In genomic region chr5:148897069-148897702, GRCm38 (mm10) we compare ENCODE assay signal across 8 mouse cellular contexts. TPM values are rescaled to one million over a fixed set of nuclear protein-coding genes. Genes with fewer than 3 reads are reported as not detected.
DNase-seq lines count a peak whose midpoint lies in the region; ATAC-seq and TF ChIP-seq lines count a peak whose summit lies in the region.

No protein-coding gene starts in this region.

- H3K36me3 ChIP-seq in forebrain, embryonic 13.5 days (ENCODE audit: poor library complexity, severe bottlenecking): peaks cover 35% of the 10 kb centered on the region
- H3K36me3 ChIP-seq in forebrain, embryonic 12.5 days (replicated peaks): peaks cover 28% of the 10 kb centered on the region
- peaks cover 77% of the 10 kb centered on the region for H3K36me3 ChIP-seq in erythroblast, embryonic 14.5 days (ENCODE audit: control insufficient read depth)
- peaks cover 23% of the 10 kb centered on the region for H3K36me3 ChIP-seq in hindbrain, embryonic 13.5 days
- peaks cover 17% of the 10 kb centered on the region for H3K36me3 ChIP-seq in liver, embryonic 14.5 days (replicated peaks; ENCODE audit: control insufficient read depth, insufficient read depth, low read depth)

- H3K4me1 ChIP-seq in forebrain, embryonic 13.5 days: peaks cover 27% of the 10 kb centered on the region
- peaks cover 17% of the 10 kb centered on the region for H3K4me1 ChIP-seq in forebrain, embryonic 12.5 days
- H3K4me1 ChIP-seq in erythroblast, embryonic 14.5 days (ENCODE audit: control insufficient read depth): peaks cover 55% of the 10 kb centered on the region
- peaks cover 25% of the 10 kb centered on the region for H3K4me1 ChIP-seq in hindbrain, embryonic 13.5 days (replicated peaks)
- peaks cover 36 to 42% of the 10 kb centered on the region in 2 experiments for H3K4me1 ChIP-seq in liver, embryonic 14.5 days (replicated peaks; ENCODE audit: control insufficient read depth in 2 of 2, insufficient read depth in 2 of 2, low read length in 1 of 2)

- no peaks in the 10 kb centered on the region for H3K9me3 ChIP-seq in forebrain, embryonic 13.5 days (replicated peaks)
- no peaks in the 10 kb centered on the region for H3K9me3 ChIP-seq in forebrain, embryonic 12.5 days
- H3K9me3 ChIP-seq in erythroblast, embryonic 14.5 days (ENCODE audit: control insufficient read depth, low read length): no peaks in the 10 kb centered on the region
- H3K9me3 ChIP-seq in hindbrain, embryonic 13.5 days: no peaks in the 10 kb centered on the region
- H3K9me3 ChIP-seq in liver, embryonic 14.5 days (ENCODE audit: control insufficient read depth, low read length): no peaks in the 10 kb centered on the region

- WGBS in forebrain, embryonic 13.5 days: 82% methylated on average over 14 of the region's 14 CpGs
- WGBS in forebrain, embryonic 12.5 days: 81% methylated on average over 14 of the region's 14 CpGs
- 56% methylated on average over 14 of the region's 14 CpGs for WGBS in hindbrain, embryonic 13.5 days
- WGBS in liver, embryonic 14.5 days (ENCODE audit: insufficient replicate concordance): 8% methylated on average over 14 of the region's 14 CpGs

- DNase-seq in liver, embryonic 14.5 days (ENCODE audit: low read depth in 3 of 3, low spot score in 3 of 3): peak; percentile 81 to 89 (median 83)
- DNase-seq in right cerebral cortex, postnatal 25 days: peak; percentile 62
- DNase-seq in cerebellum, postnatal 36 days: no peak
- DNase-seq in testis, postnatal 14 days (ENCODE audit: low spot score): no peak

- H3K4me2 ChIP-seq in forebrain, embryonic 13.5 days: no peak overlapping the region
- H3K4me2 ChIP-seq in forebrain, embryonic 12.5 days: no peak overlapping the region
- H3K4me2 ChIP-seq in hindbrain, embryonic 13.5 days: no peak overlapping the region
- peak overlapping the region; percentile 65 for H3K4me2 ChIP-seq in liver, embryonic 14.5 days (ENCODE audit: low read depth)

- no peaks in the 10 kb centered on the region for H3K27me3 ChIP-seq in forebrain, embryonic 13.5 days
- H3K27me3 ChIP-seq in forebrain, embryonic 12.5 days: no peaks in the 10 kb centered on the region
- H3K27me3 ChIP-seq in erythroblast, embryonic 14.5 days (ENCODE audit: control insufficient read depth): no peaks in the 10 kb centered on the region
- no peaks in the 10 kb centered on the region for H3K27me3 ChIP-seq in hindbrain, embryonic 13.5 days
- no peaks in the 10 kb centered on the region for H3K27me3 ChIP-seq in liver, embryonic 14.5 days (ENCODE audit: control insufficient read depth, insufficient read depth, low read length)

- no peak overlapping the region for H3K27ac ChIP-seq in forebrain, embryonic 13.5 days
- H3K27ac ChIP-seq in forebrain, embryonic 12.5 days: no peak overlapping the region
- peak overlapping the region; percentile 40; the same call in 1 of the 2 replicates for H3K27ac ChIP-seq in hindbrain, embryonic 13.5 days
- H3K27ac ChIP-seq in liver, embryonic 14.5 days: peak overlapping the region; percentile 93

- no peak overlapping the region for H3K9ac ChIP-seq in forebrain, embryonic 13.5 days
- H3K9ac ChIP-seq in forebrain, embryonic 12.5 days: no peak overlapping the region
- H3K9ac ChIP-seq in hindbrain, embryonic 13.5 days: no peak overlapping the region
- H3K9ac ChIP-seq in liver, embryonic 14.5 days (replicated peaks): peak overlapping the region; percentile 63

- TF ChIP-seq CTCF in liver, embryonic 14.5 days (IDR thresholded peaks at IDR 0.05; ENCODE audit: low read depth): peak; percentile 33

- peak; percentile 88 for TF ChIP-seq EP300 in liver, embryonic 14.5 days (IDR thresholded peaks at IDR 0.05; ENCODE audit: low read depth)

- no peak overlapping the region for H3K4me3 ChIP-seq in forebrain, embryonic 13.5 days
- H3K4me3 ChIP-seq in forebrain, embryonic 12.5 days (replicated peaks): no peak overlapping the region
- H3K4me3 ChIP-seq in erythroblast, embryonic 14.5 days (replicated peaks): peak overlapping the region; percentile 44
- no peak overlapping the region for H3K4me3 ChIP-seq in hindbrain, embryonic 13.5 days
- peak overlapping the region; percentile 18 to 19; a peak in 3 of 4 replicates for H3K4me3 ChIP-seq in liver, embryonic 14.5 days (ENCODE audit: insufficient read depth in 1 of 2, low read depth in 2 of 2, low read length in 2 of 2)

- ATAC-seq in forebrain, embryonic 13.5 days: peak; percentile 16; the same call in 1 of the 2 replicates
- ATAC-seq in forebrain, embryonic 12.5 days (ENCODE audit: low FRiP score): no peak
- no peak for ATAC-seq in hindbrain, embryonic 13.5 days (ENCODE audit: low FRiP score)
- peak; percentile 92 for ATAC-seq in liver, embryonic 14.5 days (ENCODE audit: insufficient read depth)

RNA-seq across cellular contexts. Expression of gene Katnal1, which starts 31.9 kb away (rescaled TPM):
- polyA plus RNA-seq in forebrain, embryonic 13.5 days (2015; fragmentation: Nextera tagmentation; extraction: Ambion mirVana): 31.6 and 38.5 TPM in 2 replicates
- 37.7 and 42.2 TPM in 2 replicates for polyA plus RNA-seq in forebrain, embryonic 12.5 days (2016; fragmentation: Nextera tagmentation; extraction: Ambion mirVana)
- 1.0 and 1.2 TPM in 2 replicates for polyA plus RNA-seq in erythroblast, embryonic 14.5 days (2012)
- polyA plus RNA-seq in hindbrain, embryonic 13.5 days (2015; fragmentation: Nextera tagmentation; extraction: Ambion mirVana): 33.4 and 34.4 TPM in 2 replicates
- 3.9 and 5.1 TPM in 2 replicates for polyA plus RNA-seq in liver, embryonic 14.5 days (2012; rRNA removed)
- polyA plus RNA-seq in liver, embryonic 14.5 days (2014; fragmentation: Nextera tagmentation; extraction: Ambion mirVana): 7.6 and 8.3 TPM in 2 replicates

Comparison
In these comparisons a context has a peak if more than half of its experiments do, and no peak if none do; other contexts are left out.
1. ATAC-seq: peak in forebrain, embryonic 13.5 days (single experiment) and liver, embryonic 14.5 days (single experiment); none in forebrain, embryonic 12.5 days (single experiment) and hindbrain, embryonic 13.5 days (single experiment).
2. H3K27ac ChIP-seq: peak in hindbrain, embryonic 13.5 days (single experiment) and liver, embryonic 14.5 days (single experiment); none in forebrain, embryonic 13.5 days (single experiment) and forebrain, embryonic 12.5 days (single experiment).
3. H3K4me3 ChIP-seq: peak in erythroblast, embryonic 14.5 days (single experiment) and liver, embryonic 14.5 days (2 of 2); none in forebrain, embryonic 13.5 days (single experiment), forebrain, embryonic 12.5 days (single experiment) and hindbrain, embryonic 13.5 days (single experiment).
4. DNase-seq: peak in liver, embryonic 14.5 days (3 of 3) and right cerebral cortex, postnatal 25 days (single experiment); none in cerebellum, postnatal 36 days (0 of 2) and testis, postnatal 14 days (single experiment).